Mouse (Mus musculus): Measurements from ENCODE around the gene Taf8. TPM values are rescaled to one million over a fixed set of nuclear protein-coding genes. Genes with fewer than 3 reads are reported as not detected.

Taf8 gene
- 28.3 and 29.6 TPM in 2 replicates for polyA plus RNA-seq (2012; rRNA removed)

DNA sequence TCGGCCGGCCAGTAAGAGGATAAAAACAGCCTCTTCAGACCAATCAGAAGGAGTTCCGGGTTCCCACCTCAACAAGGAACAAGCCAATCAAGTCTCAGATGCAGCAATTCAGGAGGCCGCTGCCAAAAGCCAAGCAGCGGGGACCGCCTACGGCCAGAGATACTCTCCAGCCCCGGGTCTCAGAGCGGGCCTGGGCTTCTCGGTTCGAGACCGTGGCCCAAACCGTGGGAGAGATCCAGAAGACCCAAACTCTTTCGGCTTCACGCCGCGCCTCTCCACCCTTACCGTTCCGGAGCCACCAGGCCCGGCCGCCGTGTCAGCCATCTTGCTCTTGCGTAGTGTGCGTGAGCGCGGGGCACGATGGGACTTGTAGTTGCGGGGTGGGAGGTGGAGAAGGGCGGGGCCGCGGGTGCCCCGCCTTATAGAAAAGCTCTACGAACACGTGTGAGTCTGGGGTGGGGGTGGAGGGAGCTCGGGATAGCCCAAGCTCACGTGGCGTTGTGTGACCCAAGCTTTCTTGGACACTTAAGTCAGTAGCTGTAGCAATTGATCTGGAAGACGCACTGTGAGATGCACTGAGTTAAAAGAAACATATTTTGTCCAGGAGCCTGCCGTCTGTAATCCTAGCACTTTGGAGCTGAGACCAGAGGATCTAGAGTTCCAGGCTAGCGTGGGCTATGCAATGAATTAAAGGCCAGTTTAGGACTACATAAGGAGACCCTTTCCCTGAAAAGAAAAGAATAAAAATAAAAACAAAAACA lies at the start of gene Taf8:
Gene Taf8 (minus strand): TSS at position 347 of the 761 bp plus-strand sequence.

DNA sequence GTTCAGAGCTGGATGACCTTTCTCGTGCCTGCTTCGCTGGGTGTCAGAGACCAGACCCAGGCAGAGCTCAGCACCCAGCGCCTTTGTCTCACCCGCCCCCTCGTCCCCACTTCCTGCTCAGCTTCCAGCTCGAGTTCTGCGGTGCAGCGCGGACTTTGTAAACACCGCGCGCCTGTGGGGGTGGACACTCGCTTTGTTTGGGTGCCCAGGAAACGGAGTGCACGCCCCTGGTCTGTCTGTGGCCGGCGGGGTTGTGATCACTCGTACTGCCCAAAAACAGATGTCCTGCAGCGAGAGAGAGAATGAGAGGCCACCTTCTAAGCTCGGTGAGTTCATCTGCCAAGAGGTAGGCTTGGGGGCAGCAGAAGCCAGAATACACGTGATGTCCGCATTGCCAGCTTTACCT lies 2.9 kb upstream of the Taf8 start, which contains the start of gene Ccnd3:
Gene Ccnd3 (plus strand): TSS at position 111 of the 406 bp plus-strand sequence.

DNA sequence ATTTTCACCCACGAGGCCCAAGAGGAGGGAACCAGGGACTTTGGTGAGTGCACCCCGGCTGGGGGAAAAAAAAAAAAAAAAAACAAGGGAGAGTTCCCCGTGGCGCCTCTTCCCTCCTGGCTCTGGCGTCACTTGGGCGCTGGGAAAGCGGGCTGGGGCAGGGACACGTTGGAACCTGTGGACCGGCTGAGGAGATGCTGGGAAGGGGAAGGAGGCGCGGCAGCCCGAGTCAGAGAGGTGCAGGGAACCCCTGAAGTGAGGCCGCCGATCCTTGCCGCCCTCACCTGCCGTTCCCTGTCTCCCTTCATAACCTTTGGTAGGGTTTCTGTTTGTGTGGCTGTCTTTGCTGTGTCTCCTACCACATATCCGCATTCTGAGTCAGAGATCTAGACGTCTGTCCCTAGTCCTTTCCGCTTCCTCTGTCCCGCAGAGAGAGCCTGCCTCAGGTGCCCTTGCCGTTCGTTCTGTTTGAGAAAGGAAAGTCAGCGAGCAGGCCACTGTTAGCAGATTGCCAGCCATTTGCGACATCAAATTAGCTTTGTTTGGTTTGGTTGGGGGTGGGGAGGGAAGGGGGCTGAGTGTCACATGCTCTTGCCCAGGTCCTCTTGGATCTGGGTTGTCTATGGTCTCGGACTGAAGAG lies 65.1 kb downstream of the Taf8 start, which contains the start of gene 1700001C19Rik:
Gene 1700001C19Rik (minus strand): TSS at position 470 of the 641 bp plus-strand sequence.

DNA sequence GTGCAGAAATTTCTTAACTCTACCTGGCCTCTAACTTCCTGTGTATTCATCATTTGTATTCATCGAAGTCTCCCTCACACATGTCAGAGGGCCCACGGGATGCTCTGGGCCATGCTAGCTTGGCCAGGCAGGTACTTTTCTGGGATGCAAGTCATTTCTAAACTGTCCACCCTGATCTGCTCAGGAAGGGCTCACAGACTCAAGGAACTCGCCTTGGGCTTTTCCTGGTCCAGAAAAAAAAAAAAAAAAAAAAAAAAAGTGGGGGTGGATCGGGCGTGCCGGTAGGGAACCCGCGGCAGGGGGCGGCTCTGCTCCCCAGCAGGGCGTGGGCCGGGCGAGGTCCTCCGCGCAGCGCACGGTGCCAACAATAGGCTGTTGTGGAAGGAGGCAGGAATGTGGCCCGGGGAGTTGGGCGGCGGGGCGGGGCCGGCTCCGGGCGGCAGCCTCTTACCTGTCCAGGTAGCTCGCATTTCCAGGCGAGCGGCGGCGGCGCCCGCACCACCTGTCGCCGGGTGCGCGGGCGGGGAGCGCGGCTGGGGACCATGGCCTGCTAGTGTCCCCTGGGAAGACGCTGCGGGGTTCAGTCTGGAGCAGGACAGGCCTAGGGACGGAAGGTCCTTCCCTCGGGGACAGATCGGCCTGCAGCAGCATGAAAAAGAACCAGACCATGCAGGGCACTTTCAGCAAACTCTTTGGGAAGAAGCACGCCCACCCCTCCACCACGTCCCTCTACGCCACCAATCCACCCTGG lies 65.8 kb downstream of the Taf8 start, which contains the start of gene AI661453:
Gene AI661453 (plus strand): TSS at position 460 of the 751 bp plus-strand sequence.

Other genes starting within 250 kb of the Taf8 start
- 46.2 and 48.4 TPM in 2 replicates for gene Mrps10, start 133.4 kb downstream of the Taf8 start, polyA plus RNA-seq (2012; rRNA removed)
- 0.84 and 0.92 TPM in 2 replicates for gene Guca1b, start 116.9 kb downstream of the Taf8 start, polyA plus RNA-seq (2012; rRNA removed)
- 0.40 and 0.84 TPM in 2 replicates for gene Guca1a, start 101.7 kb downstream of the Taf8 start, polyA plus RNA-seq (2012; rRNA removed)
- gene AI661453, start 65.7 kb downstream of the Taf8 start, polyA plus RNA-seq (2012; rRNA removed) = 0.27 and 0.71 TPM in 2 replicates
- 0.49 and 0.69 TPM in 2 replicates for gene 1700001C19Rik, start 64.9 kb downstream of the Taf8 start, polyA plus RNA-seq (2012; rRNA removed)
- 42.1 and 44.6 TPM in 2 replicates for gene Ccnd3, start 2.8 kb upstream of the Taf8 start, polyA plus RNA-seq (2012; rRNA removed)
- 24.5 and 27.2 TPM in 2 replicates for gene Bysl, start 109.2 kb upstream of the Taf8 start, polyA plus RNA-seq (2012; rRNA removed)
- gene Med20, start 109.3 kb upstream of the Taf8 start, polyA plus RNA-seq (2012; rRNA removed) = 53.4 and 56.4 TPM in 2 replicates
- 2.0 and 2.5 TPM in 2 replicates for gene Gm20517, start 109.3 kb upstream of the Taf8 start, polyA plus RNA-seq (2012; rRNA removed)
- gene Usp49, start 128.4 kb upstream of the Taf8 start, polyA plus RNA-seq (2012; rRNA removed) = 21.1 and 23.3 TPM in 2 replicates
- 107 and 121 TPM in 2 replicates for gene Tomm6, start 186.1 kb upstream of the Taf8 start, polyA plus RNA-seq (2012; rRNA removed)
- gene Frs3, start 186.7 kb upstream of the Taf8 start, polyA plus RNA-seq (2012; rRNA removed) = 49.8 and 51.3 TPM in 2 replicates
- 8.4 and 8.6 TPM in 2 replicates for gene Gm21981, start 192.2 kb upstream of the Taf8 start, polyA plus RNA-seq (2012; rRNA removed)
- 0.76 and 1.6 TPM in 2 replicates for gene Prickle4, start 192.4 kb upstream of the Taf8 start, polyA plus RNA-seq (2012; rRNA removed)
- not detected in 2 replicates for gene Pgc, start 224.6 kb upstream of the Taf8 start, polyA plus RNA-seq (2012; rRNA removed)
- 2.6 and 3.1 TPM in 2 replicates for gene Tfeb, start 234.7 kb upstream of the Taf8 start, polyA plus RNA-seq (2012; rRNA removed)